ENCODE assay signal across 9 mouse cellular contexts in the genomic region with DNA sequence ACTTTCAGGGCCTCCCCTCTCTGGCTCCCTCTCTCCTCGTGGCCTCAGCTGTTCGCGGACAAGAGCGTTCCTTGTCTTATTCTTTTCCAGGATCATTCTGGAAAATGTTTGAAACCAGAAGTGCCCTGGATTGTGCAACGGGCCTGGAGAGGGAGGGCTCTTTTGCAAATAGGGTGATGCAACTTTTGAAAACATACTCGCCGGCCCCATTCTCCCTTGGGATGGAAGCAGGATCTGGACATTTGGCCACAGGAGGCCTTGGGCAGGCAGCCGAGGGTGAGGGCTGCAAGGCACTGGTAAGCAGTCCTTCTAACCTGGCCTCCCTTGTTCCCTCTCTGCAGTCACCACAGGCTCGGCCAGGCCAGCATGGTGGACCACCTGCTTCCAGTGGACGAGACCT. TPM values are rescaled to one million over a fixed set of nuclear protein-coding genes. Genes with fewer than 3 reads are reported as not detected.
DNase-seq lines count a peak whose midpoint lies in the region; ATAC-seq and TF ChIP-seq lines count a peak whose summit lies in the region.
"Had no signal": no experiment of that assay in that cellular context is flagged by ENCODE, and none has a peak within 500 bp of the region (broad histone marks: within the 10 kb centered on the region; RNA-seq: fewer than 3 reads in every experiment).

No protein-coding gene starts in this region.

- H3K4me1 ChIP-seq in testis, adult 2 months (ENCODE audit: control insufficient read depth, insufficient read depth, low read length) = peaks cover 24% of the 10 kb centered on the region
- H3K4me1 ChIP-seq in liver, embryonic 12.5 days = peaks cover 7% of the 10 kb centered on the region
- H3K4me1 ChIP-seq in midbrain, embryonic 15.5 days = peaks cover 21% of the 10 kb centered on the region

- ATAC-seq in liver, embryonic 12.5 days = no peak
- no peak for ATAC-seq in midbrain, embryonic 15.5 days (replicated peaks)

- no peaks in the 10 kb centered on the region for H3K36me3 ChIP-seq in testis, adult 2 months (ENCODE audit: control insufficient read depth, insufficient read depth, low read length)
- H3K36me3 ChIP-seq in liver, embryonic 12.5 days = no peaks in the 10 kb centered on the region
- no peaks in the 10 kb centered on the region for H3K36me3 ChIP-seq in midbrain, embryonic 15.5 days (replicated peaks)

- H3K4me2 ChIP-seq in liver, embryonic 12.5 days = peak overlapping the region; percentile 34; the same call in 1 of the 2 replicates
- no peak overlapping the region for H3K4me2 ChIP-seq in midbrain, embryonic 15.5 days

- no peak for DNase-seq in testis, postnatal 10 days (ENCODE audit: low spot score)
- DNase-seq in gastrocnemius, adult 2 months = peak; percentile 91
- peak; percentile 31 for DNase-seq in testis, postnatal 14 days (ENCODE audit: low spot score)
- no peak for DNase-seq in retina, embryonic 14.5 days (ENCODE audit: low spot score)

- no peak overlapping the region for H3K9ac ChIP-seq in liver, embryonic 12.5 days
- H3K9ac ChIP-seq in midbrain, embryonic 15.5 days = no peak overlapping the region

- no peak for TF ChIP-seq CTCF in testis, adult 2 months (IDR thresholded peaks at IDR 0.05; ENCODE audit: control insufficient read depth, insufficient read depth, insufficient replicate concordance, low read depth, low read length)
- no peak for TF ChIP-seq CTCF in gastrocnemius, adult 2 months (IDR thresholded peaks at IDR 0.05)

- H3K27me3 ChIP-seq in testis, adult 2 months (ENCODE audit: control insufficient read depth, insufficient read depth, low read length) = no peaks in the 10 kb centered on the region
- H3K27me3 ChIP-seq in liver, embryonic 12.5 days (replicated peaks) = peaks cover 45% of the 10 kb centered on the region
- peaks cover 18% of the 10 kb centered on the region for H3K27me3 ChIP-seq in midbrain, embryonic 15.5 days (replicated peaks)

- intact Hi-C loops in gastrocnemius, adult 2 months (cut with DNase I) = no loop called here

- TF ChIP-seq POLR2A in testis, adult 2 months (IDR thresholded peaks at IDR 0.05; ENCODE audit: control insufficient read depth, low read depth, low read length) = no peak

- H3K9me3 ChIP-seq in liver, embryonic 12.5 days (replicated peaks) = no peaks in the 10 kb centered on the region
- no peaks in the 10 kb centered on the region for H3K9me3 ChIP-seq in midbrain, embryonic 15.5 days

- H3K4me3 ChIP-seq in testis, adult 2 months (ENCODE audit: control insufficient read depth, low read depth, low read length) = no peak overlapping the region
- H3K4me3 ChIP-seq in gastrocnemius, adult 2 months = peak overlapping the region; percentile 99
- no peak overlapping the region for H3K4me3 ChIP-seq in liver, embryonic 12.5 days
- no peak overlapping the region for H3K4me3 ChIP-seq in midbrain, embryonic 15.5 days

- peak overlapping the region; percentile 68 for H3K27ac ChIP-seq in testis, adult 2 months (ENCODE audit: control insufficient read depth, insufficient read depth, low read depth, low read length)
- peak overlapping the region; percentile 100 for H3K27ac ChIP-seq in gastrocnemius, adult 2 months
- peak overlapping the region; percentile 66 for H3K27ac ChIP-seq in liver, embryonic 12.5 days
- no peak overlapping the region for H3K27ac ChIP-seq in midbrain, embryonic 15.5 days

- WGBS in liver, embryonic 12.5 days (ENCODE audit: insufficient replicate concordance) = 69% methylated on average over 10 of the region's 10 CpGs
- WGBS in midbrain, embryonic 15.5 days = 81% methylated on average over 10 of the region's 10 CpGs

RNA-seq across cellular contexts. Expression of a gene that starts 3.7 kb away (rescaled TPM):
- 7.6 and 7.7 TPM in 2 replicates for polyA plus RNA-seq in testis, adult 2 months (2012; rRNA removed)
- total RNA-seq in gastrocnemius, adult 2 months (2021) = 10 to 100 TPM; 54.4 to 64.4 TPM
- polyA plus RNA-seq in liver, embryonic 12.5 days (2016; fragmentation: Nextera tagmentation; extraction: Ambion mirVana) = 8.6 and 10.3 TPM in 2 replicates
- polyA plus RNA-seq in midbrain, embryonic 15.5 days (2015; fragmentation: Nextera tagmentation; extraction: Ambion mirVana) = 13.6 and 15.5 TPM in 2 replicates
- total RNA-seq: common myeloid progenitor, adult 5-6 weeks had no signal

RNA-seq across cellular contexts. Expression of a gene that starts 20.1 kb away (rescaled TPM):
- polyA plus RNA-seq in testis, adult 2 months (2012; rRNA removed) = 7.2 and 9.6 TPM in 2 replicates
- total RNA-seq in gastrocnemius, adult 2 months (2021) = 1 to 10 TPM; 3.6 to 5.3 TPM
- 8.0 and 11.6 TPM in 2 replicates for polyA plus RNA-seq in liver, embryonic 12.5 days (2016; fragmentation: Nextera tagmentation; extraction: Ambion mirVana)
- 49.9 and 58.7 TPM in 2 replicates for polyA plus RNA-seq in midbrain, embryonic 15.5 days (2015; fragmentation: Nextera tagmentation; extraction: Ambion mirVana)

RNA-seq across cellular contexts. Expression of a gene that starts 37.5 kb away (rescaled TPM):
- 51.7 and 65.0 TPM in 2 replicates for polyA plus RNA-seq in testis, adult 2 months (2012; rRNA removed)
- total RNA-seq in gastrocnemius, adult 2 months (2021) = under 1 TPM; 0.11 to 0.13 TPM
- polyA plus RNA-seq in liver, embryonic 12.5 days (2016; fragmentation: Nextera tagmentation; extraction: Ambion mirVana) = not detected in 2 replicates
- 7.8 and 8.1 TPM in 2 replicates for polyA plus RNA-seq in midbrain, embryonic 15.5 days (2015; fragmentation: Nextera tagmentation; extraction: Ambion mirVana)
- total RNA-seq: common myeloid progenitor, adult 5-6 weeks had no signal
- polyA plus RNA-seq: small intestine, adult 2 months had no signal

Comparison
In these comparisons a context has a peak if more than half of its experiments do, and no peak if none do; other contexts are left out.
1. DNase-seq: peak in gastrocnemius, adult 2 months (single experiment) and testis, postnatal 14 days (single experiment); none in testis, postnatal 10 days (single experiment) and retina, embryonic 14.5 days (single experiment).